Mouse (Mus musculus): Measurements from ENCODE around the gene Bcl11b. TPM values are rescaled to one million over a fixed set of nuclear protein-coding genes. Genes with fewer than 3 reads are reported as not detected.
A peak's percentile ranks its signal among the peaks of the same experiment; 100 is the strongest.

The Bcl11b gene
- 0.11 and 0.17 TPM in 2 replicates for polyA plus RNA-seq (2012; rRNA removed)

DNA sequence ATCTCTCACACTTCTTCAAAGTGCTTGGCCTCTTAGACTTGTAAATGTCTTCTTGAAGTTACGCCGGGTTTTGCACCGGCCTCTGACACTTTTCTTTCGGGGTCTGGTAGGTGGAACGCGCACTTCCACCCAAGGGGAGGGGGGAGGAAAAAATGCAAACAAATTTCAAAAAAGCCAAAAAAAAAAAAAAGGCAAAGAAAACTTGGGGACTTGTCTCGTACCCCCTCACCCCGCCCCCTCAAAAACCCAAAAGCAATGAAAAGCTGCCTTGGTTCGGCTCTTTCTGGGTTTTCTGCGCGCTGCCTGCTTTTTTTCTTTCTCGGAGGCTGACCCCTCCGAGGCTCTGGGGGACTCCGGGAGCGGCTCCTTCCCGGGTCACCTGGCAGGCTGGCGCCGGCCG lies at the start of gene Bcl11b:
Gene Bcl11b (minus strand): TSS at position 120 of the 400 bp plus-strand sequence.
- Histone ChIP-seq H3K27ac (ENCODE audit: control insufficient read depth, insufficient read depth, low read depth, low read length) (no peak within 1 kb of the TSS), H3K4me1 (ENCODE audit: control insufficient read depth, insufficient read depth, low read length) (peaks cover 32% of the 10 kb centered on the region), H3K36me3 (ENCODE audit: control insufficient read depth, insufficient read depth, low read length) (no peaks in the 10 kb centered on the region), H3K27me3 (ENCODE audit: control insufficient read depth, insufficient read depth, low read length) (no peaks in the 10 kb centered on the region; the same call in 1 of the 2 replicates), H3K4me3 (ENCODE audit: control insufficient read depth, low read depth, low read length) (peak within 1 kb of the TSS; percentile 65)
- TF ChIP-seq POLR2A (IDR thresholded peaks at IDR 0.05; ENCODE audit: control insufficient read depth, low read depth, low read length) (no peak), CTCF (IDR thresholded peaks at IDR 0.05; ENCODE audit: control insufficient read depth, insufficient read depth, insufficient replicate concordance, low read depth, low read length) (no peak)

- Histone ChIP-seq H3K27me3 (ENCODE audit: control insufficient read depth, insufficient read depth, low read length) (no peaks in the 10 kb centered on the region), H3K36me3 (ENCODE audit: control insufficient read depth, insufficient read depth, low read length) (no peaks in the 10 kb centered on the region), H3K4me1 (ENCODE audit: control insufficient read depth, insufficient read depth, low read length) (no peaks in the 10 kb centered on the region), H3K4me3 (ENCODE audit: control insufficient read depth, low read depth, low read length) (no peak overlapping the region), H3K27ac (ENCODE audit: control insufficient read depth, insufficient read depth, low read depth, low read length) (no peak overlapping the region)
- TF ChIP-seq CTCF (IDR thresholded peaks at IDR 0.05; ENCODE audit: control insufficient read depth, insufficient read depth, insufficient replicate concordance, low read depth, low read length) (no peak), POLR2A (IDR thresholded peaks at IDR 0.05; ENCODE audit: control insufficient read depth, low read depth, low read length) (no peak)
Observed at GRCm38 (mm10) chr12:108050996-108051395, 47.6 kb upstream of the Bcl11b start.

DNA sequence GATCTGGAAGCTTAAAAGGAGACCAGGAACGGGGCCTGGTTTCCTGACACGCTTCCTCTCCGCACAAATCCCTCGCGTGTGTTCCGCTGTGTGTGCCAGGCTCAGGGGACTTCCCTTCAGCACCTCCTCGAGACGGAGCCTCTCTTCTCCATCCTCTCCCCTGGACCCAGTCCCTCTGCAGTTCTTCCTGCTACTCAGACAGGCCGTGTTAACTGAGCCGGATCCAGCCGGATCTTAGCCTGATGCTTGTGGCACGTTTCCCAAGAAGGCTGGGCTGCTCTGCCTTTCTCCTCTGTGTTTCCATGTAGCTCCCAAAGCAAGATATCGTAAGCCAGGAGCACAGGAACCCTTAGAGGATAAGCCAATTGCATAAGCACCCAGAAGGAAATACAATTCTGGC lies 46.2 kb upstream of the Bcl11b start:
- no peak overlapping the region for H3K4me3 ChIP-seq (ENCODE audit: control insufficient read depth, low read depth, low read length)
- no peak overlapping the region for H3K27ac ChIP-seq (ENCODE audit: control insufficient read depth, insufficient read depth, low read depth, low read length)
- H3K36me3 ChIP-seq (ENCODE audit: control insufficient read depth, insufficient read depth, low read length), result no peaks in the 10 kb centered on the region
- no peaks in the 10 kb centered on the region for H3K27me3 ChIP-seq (ENCODE audit: control insufficient read depth, insufficient read depth, low read length)
- H3K4me1 ChIP-seq (ENCODE audit: control insufficient read depth, insufficient read depth, low read length), result no peaks in the 10 kb centered on the region
- TF ChIP-seq POLR2A (IDR thresholded peaks at IDR 0.05; ENCODE audit: control insufficient read depth, low read depth, low read length), result no peak
- TF ChIP-seq CTCF (IDR thresholded peaks at IDR 0.05; ENCODE audit: control insufficient read depth, insufficient read depth, insufficient replicate concordance, low read depth, low read length), result no peak

DNA sequence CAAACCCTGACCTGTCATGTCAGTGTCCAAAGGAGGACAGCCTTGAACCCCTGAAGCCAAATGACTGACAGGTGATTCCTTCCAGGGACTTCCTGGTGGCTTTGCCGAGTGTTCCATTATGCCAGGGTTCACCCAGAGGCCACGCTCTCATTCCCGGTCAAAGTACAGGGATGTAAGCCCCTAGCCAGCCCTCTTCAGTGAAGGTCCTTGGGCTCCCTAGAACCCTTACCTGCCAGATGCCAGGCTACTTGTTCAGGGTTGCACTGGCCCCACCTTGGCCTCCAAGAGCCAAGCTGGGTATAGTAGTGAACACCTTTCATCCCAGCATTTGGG lies 38.8 kb upstream of the Bcl11b start:
- no peak for TF ChIP-seq POLR2A (IDR thresholded peaks at IDR 0.05; ENCODE audit: control insufficient read depth, low read depth, low read length)
- TF ChIP-seq CTCF (IDR thresholded peaks at IDR 0.05; ENCODE audit: control insufficient read depth, insufficient read depth, insufficient replicate concordance, low read depth, low read length), result no peak
- Histone ChIP-seq H3K27me3 (ENCODE audit: control insufficient read depth, insufficient read depth, low read length) (no peaks in the 10 kb centered on the region), H3K36me3 (ENCODE audit: control insufficient read depth, insufficient read depth, low read length) (no peaks in the 10 kb centered on the region), H3K4me1 (ENCODE audit: control insufficient read depth, insufficient read depth, low read length) (no peaks in the 10 kb centered on the region), H3K27ac (ENCODE audit: control insufficient read depth, insufficient read depth, low read depth, low read length) (no peak overlapping the region), H3K4me3 (ENCODE audit: control insufficient read depth, low read depth, low read length) (no peak overlapping the region)

GRCm38 (mm10) chr12:108041571-108042238 lies 38.3 kb upstream of the Bcl11b start:
- no peak overlapping the region for H3K4me3 ChIP-seq (ENCODE audit: control insufficient read depth, low read depth, low read length)
- no peak overlapping the region for H3K27ac ChIP-seq (ENCODE audit: control insufficient read depth, insufficient read depth, low read depth, low read length)
- H3K4me1 ChIP-seq (ENCODE audit: control insufficient read depth, insufficient read depth, low read length), result no peaks in the 10 kb centered on the region
- H3K27me3 ChIP-seq (ENCODE audit: control insufficient read depth, insufficient read depth, low read length), result no peaks in the 10 kb centered on the region
- H3K36me3 ChIP-seq (ENCODE audit: control insufficient read depth, insufficient read depth, low read length), result no peaks in the 10 kb centered on the region
- TF ChIP-seq POLR2A (IDR thresholded peaks at IDR 0.05; ENCODE audit: control insufficient read depth, low read depth, low read length) (no peak), CTCF (IDR thresholded peaks at IDR 0.05; ENCODE audit: control insufficient read depth, insufficient read depth, insufficient replicate concordance, low read depth, low read length) (peak; percentile 56; the same call in 1 of the 2 replicates)

- H3K36me3 ChIP-seq (ENCODE audit: control insufficient read depth, insufficient read depth, low read length), result no peaks in the 10 kb centered on the region
- no peaks in the 10 kb centered on the region for H3K27me3 ChIP-seq (ENCODE audit: control insufficient read depth, insufficient read depth, low read length)
- no peaks in the 10 kb centered on the region for H3K4me1 ChIP-seq (ENCODE audit: control insufficient read depth, insufficient read depth, low read length)
- no peak overlapping the region for H3K27ac ChIP-seq (ENCODE audit: control insufficient read depth, insufficient read depth, low read depth, low read length)
- H3K4me3 ChIP-seq (ENCODE audit: control insufficient read depth, low read depth, low read length), result no peak overlapping the region
- TF ChIP-seq POLR2A (IDR thresholded peaks at IDR 0.05; ENCODE audit: control insufficient read depth, low read depth, low read length), result no peak
- no peak for TF ChIP-seq CTCF (IDR thresholded peaks at IDR 0.05; ENCODE audit: control insufficient read depth, insufficient read depth, insufficient replicate concordance, low read depth, low read length)
Observed at GRCm38 (mm10) chr12:108037446-108037845, 34.0 kb upstream of the Bcl11b start.

- Histone ChIP-seq H3K4me1 (ENCODE audit: control insufficient read depth, insufficient read depth, low read length) (no peaks in the 10 kb centered on the region), H3K27me3 (ENCODE audit: control insufficient read depth, insufficient read depth, low read length) (no peaks in the 10 kb centered on the region)
- TF ChIP-seq CTCF (IDR thresholded peaks at IDR 0.05; ENCODE audit: control insufficient read depth, insufficient read depth, insufficient replicate concordance, low read depth, low read length) (no peak), POLR2A (IDR thresholded peaks at IDR 0.05; ENCODE audit: control insufficient read depth, low read depth, low read length) (no peak)
Observed at GRCm38 (mm10) chr12:108035412-108036078, 32.1 kb upstream of the Bcl11b start.

More at GRCm38 (mm10) chr12:108035412-108036078, 32.1 kb upstream of the Bcl11b start:
- H3K4me3 ChIP-seq (ENCODE audit: control insufficient read depth, low read depth, low read length), result no peak overlapping the region
- H3K36me3 ChIP-seq (ENCODE audit: control insufficient read depth, insufficient read depth, low read length), result no peaks in the 10 kb centered on the region
- H3K27ac ChIP-seq (ENCODE audit: control insufficient read depth, insufficient read depth, low read depth, low read length), result no peak overlapping the region

Data from testis, adult 2 months (tissue).